Mouse (Mus musculus) cerebellum, adult 2 months (tissue): ENCODE measurements around the gene Mmp27.

Experiments used
- CTCF ChIP-seq: fragments of 200-500 bp; IDR thresholded peaks from 2 replicates; pipeline ENCODE4 v1.5.1; 2011; ENCODE audit warnings: low read depth, mild to moderate bottlenecking, control low read depth, low read length, moderate library complexity, borderline replicate concordance; ENCODE audit not compliant: insufficient read depth
- POLR2A ChIP-seq: fragments of 200-500 bp; IDR thresholded peaks from 2 replicates; pipeline ENCODE4 v1.6.1; 2011; ENCODE audit warnings: low read length, control low read depth, borderline replicate concordance; ENCODE audit not compliant: insufficient read depth

GRCm38 (mm10) chr9:7542763-7543162 is 28.4 kb upstream of the Mmp27 start:
- TF ChIP-seq POLR2A, result no peak
- no peak for TF ChIP-seq CTCF
